Mouse (Mus musculus): ENCODE measurements around the gene Slc29a3. TPM values are rescaled to one million over a fixed set of nuclear protein-coding genes. Genes with fewer than 3 reads are reported as not detected.
A peak's percentile ranks its signal among the peaks of the same experiment; 100 is the strongest.

The Slc29a3 gene
- polyA plus RNA-seq, 1 experiment from 2014 or later, result 9.3 TPM

DNA sequence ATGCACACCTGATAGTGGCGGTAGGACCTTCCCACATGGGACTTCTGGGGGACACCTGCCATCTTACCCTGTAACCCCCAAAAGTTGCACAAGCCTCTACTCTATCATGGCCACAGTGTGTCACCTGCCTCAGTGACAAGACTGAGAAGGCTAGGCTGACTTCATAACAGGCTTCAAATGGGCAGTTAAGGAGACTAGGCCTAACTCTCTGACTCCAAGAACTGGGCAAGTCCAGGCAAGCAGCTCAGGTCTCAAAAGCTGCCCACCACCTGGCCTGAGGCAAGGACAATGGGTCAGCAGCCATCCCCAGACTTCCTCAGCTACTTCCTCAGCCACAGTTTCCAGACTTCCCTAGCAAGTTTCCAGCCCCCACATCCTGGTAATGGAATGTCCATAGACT, 16.9 kb downstream of the Slc29a3 start:
- ATAC-seq, result no peak
- H3K27ac ChIP-seq (ENCODE audit: low read length), result no peak overlapping the region
- no peaks in the 10 kb centered on the region; the same call in 1 of the 2 replicates for H3K36me3 ChIP-seq (ENCODE audit: insufficient read depth, low read length)
- WGBS, result 100% methylated on average over 1 of the region's 1 CpGs
- DNase-seq (ENCODE audit: low spot score), result no peak
- H3K9me3 ChIP-seq (ENCODE audit: low read length), result no peaks in the 10 kb centered on the region
- H3K4me1 ChIP-seq (ENCODE audit: insufficient read depth, low read depth, low read length), result no peaks in the 10 kb centered on the region
- H3K9ac ChIP-seq (replicated peaks; ENCODE audit: low read depth), result no peak overlapping the region
- H3K4me2 ChIP-seq (replicated peaks; ENCODE audit: low read depth, low read length), result no peak overlapping the region
- TF ChIP-seq CTCF (IDR thresholded peaks at IDR 0.05) (no peak), EP300 (IDR thresholded peaks at IDR 0.05) (no peak)
- H3K27me3 ChIP-seq (replicated peaks; ENCODE audit: insufficient read depth, low read length), result no peaks in the 10 kb centered on the region
- H3K4me3 ChIP-seq (ENCODE audit: low read depth, low read length), result no peak overlapping the region

DNA sequence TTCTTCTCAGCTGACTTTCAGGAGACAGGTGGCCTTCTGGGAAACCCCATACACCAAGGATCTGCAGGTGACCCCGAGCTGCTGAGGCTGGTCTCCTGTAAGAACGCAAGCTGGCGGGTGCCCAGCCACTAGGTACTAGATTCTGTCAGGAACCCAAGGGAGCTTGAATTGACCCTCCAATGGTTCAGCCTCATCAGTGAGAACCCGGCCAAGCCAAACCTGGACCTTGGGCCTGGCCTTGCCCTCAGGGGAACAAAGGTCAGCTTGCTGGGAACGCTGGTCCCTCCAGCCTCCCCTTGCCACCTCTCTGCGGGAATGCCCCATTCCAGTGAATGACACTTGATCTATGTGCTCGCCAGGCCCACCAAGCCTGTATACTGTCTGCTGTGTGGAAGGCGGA, 19.1 kb downstream of the Slc29a3 start:
- no peaks in the 10 kb centered on the region for H3K4me1 ChIP-seq (ENCODE audit: insufficient read depth, low read depth, low read length)
- H3K36me3 ChIP-seq (ENCODE audit: insufficient read depth, low read length), result no peaks in the 10 kb centered on the region; the same call in 1 of the 2 replicates
- no peak for TF ChIP-seq CTCF (IDR thresholded peaks at IDR 0.05)
- no peak for TF ChIP-seq EP300 (IDR thresholded peaks at IDR 0.05)
- no peaks in the 10 kb centered on the region for H3K27me3 ChIP-seq (replicated peaks; ENCODE audit: insufficient read depth, low read length)
- H3K9ac ChIP-seq (replicated peaks; ENCODE audit: low read depth), result no peak overlapping the region
- no peak overlapping the region for H3K4me2 ChIP-seq (replicated peaks; ENCODE audit: low read depth, low read length)
- DNase-seq (ENCODE audit: low spot score) (no peak), ATAC-seq (no peak)
- WGBS, result 73% methylated on average over 8 of the region's 8 CpGs
- no peaks in the 10 kb centered on the region for H3K9me3 ChIP-seq (ENCODE audit: low read length)
- no peak overlapping the region for H3K4me3 ChIP-seq (ENCODE audit: low read depth, low read length)
- no peak overlapping the region for H3K27ac ChIP-seq (ENCODE audit: low read length)

DNA sequence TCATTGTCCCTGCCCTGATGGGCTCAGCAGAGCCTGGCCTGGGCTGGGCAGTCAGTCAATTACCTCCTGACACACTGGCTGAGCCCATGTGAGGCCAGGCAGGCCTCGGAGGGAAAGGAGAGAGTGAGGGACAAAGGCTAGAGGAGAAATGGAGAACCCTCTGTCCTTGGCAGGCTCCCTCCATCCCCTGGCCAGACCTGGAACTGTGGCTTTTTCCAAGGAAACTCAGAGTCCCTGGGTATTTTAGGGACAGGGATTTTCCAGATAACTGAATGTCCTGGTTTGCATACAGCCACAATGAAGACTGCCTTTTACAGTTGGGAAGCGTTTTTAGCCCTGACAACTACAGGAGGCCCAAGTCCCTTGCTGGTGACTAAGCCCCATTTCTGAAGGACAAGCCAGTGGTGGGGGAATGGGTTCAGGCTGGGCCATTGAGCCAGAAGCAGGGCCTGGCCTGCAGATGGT, 20.2 kb downstream of the Slc29a3 start:
- Histone ChIP-seq H3K27me3 (replicated peaks; ENCODE audit: insufficient read depth, low read length) (no peaks in the 10 kb centered on the region), H3K9me3 (ENCODE audit: low read length) (no peaks in the 10 kb centered on the region), H3K9ac (replicated peaks; ENCODE audit: low read depth) (no peak overlapping the region), H3K27ac (ENCODE audit: low read length) (no peak overlapping the region), H3K4me2 (replicated peaks; ENCODE audit: low read depth, low read length) (no peak overlapping the region), H3K4me1 (ENCODE audit: insufficient read depth, low read depth, low read length) (no peaks in the 10 kb centered on the region), H3K36me3 (ENCODE audit: insufficient read depth, low read length) (no peaks in the 10 kb centered on the region; the same call in 1 of the 2 replicates), H3K4me3 (ENCODE audit: low read depth, low read length) (no peak overlapping the region)
- no peak for ATAC-seq
- no peak for DNase-seq (ENCODE audit: low spot score)
- TF ChIP-seq CTCF (IDR thresholded peaks at IDR 0.05) (no peak), EP300 (IDR thresholded peaks at IDR 0.05) (no peak)
- 55% methylated on average over 2 of the region's 2 CpGs for WGBS

DNA sequence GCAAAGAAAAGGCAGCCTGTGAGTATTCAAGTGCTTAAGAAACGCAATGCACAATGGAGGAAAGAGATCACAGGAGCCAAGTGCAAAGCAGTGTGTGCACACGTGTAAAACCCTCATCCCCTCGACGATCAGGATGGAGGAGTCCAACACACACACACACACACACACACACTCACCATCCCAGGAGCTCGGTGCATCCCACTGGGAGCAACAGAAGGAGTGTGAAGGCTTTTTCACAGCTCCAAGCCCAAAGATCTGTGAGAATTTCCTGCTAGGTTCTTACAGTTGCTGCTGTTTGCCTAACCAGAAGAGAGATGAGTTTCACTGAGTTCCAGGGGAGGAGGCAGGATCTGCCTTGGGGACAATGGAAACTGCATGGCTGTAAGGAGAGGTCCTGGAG, 20.9 kb downstream of the Slc29a3 start:
- ATAC-seq (no peak), DNase-seq (ENCODE audit: low spot score) (no peak)
- no peak overlapping the region for H3K4me3 ChIP-seq (ENCODE audit: low read depth, low read length)
- 29% methylated on average over 5 of the region's 5 CpGs for WGBS
- H3K27me3 ChIP-seq (replicated peaks; ENCODE audit: insufficient read depth, low read length), result no peaks in the 10 kb centered on the region
- H3K4me1 ChIP-seq (ENCODE audit: insufficient read depth, low read depth, low read length), result no peaks in the 10 kb centered on the region
- no peak overlapping the region for H3K4me2 ChIP-seq (replicated peaks; ENCODE audit: low read depth, low read length)
- TF ChIP-seq EP300 (IDR thresholded peaks at IDR 0.05) (no peak), CTCF (IDR thresholded peaks at IDR 0.05) (no peak)
- H3K9me3 ChIP-seq (ENCODE audit: low read length), result no peaks in the 10 kb centered on the region
- no peak overlapping the region for H3K27ac ChIP-seq (ENCODE audit: low read length)
- H3K9ac ChIP-seq (replicated peaks; ENCODE audit: low read depth), result no peak overlapping the region
- no peaks in the 10 kb centered on the region; the same call in 1 of the 2 replicates for H3K36me3 ChIP-seq (ENCODE audit: insufficient read depth, low read length)

DNA sequence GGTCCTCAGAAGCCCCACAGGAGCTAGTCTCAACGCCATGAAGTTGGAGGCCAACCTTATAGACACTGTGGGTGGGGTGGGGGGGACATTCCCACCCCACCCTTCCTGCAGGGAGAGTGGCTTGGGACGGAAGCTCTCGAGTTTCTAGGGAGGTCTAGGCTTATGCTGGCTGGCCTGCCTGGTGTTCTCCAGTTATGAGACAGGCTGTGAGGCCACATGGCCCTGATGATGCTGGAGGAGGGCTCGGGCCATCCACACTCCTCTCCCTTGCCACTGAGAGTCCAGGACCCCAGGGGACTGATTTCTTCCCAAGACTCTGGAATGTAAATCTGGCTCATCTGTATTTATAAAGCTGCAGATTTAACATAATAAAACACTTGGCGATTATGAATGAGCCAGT, 25.3 kb downstream of the Slc29a3 start:
- ATAC-seq, result 0 out of 2 replicates have a peak, but pooled peaks have one; percentile 20
- Histone ChIP-seq H3K9ac (replicated peaks; ENCODE audit: low read depth) (no peak overlapping the region), H3K4me3 (ENCODE audit: low read depth, low read length) (no peak overlapping the region), H3K4me1 (ENCODE audit: insufficient read depth, low read depth, low read length) (no peaks in the 10 kb centered on the region), H3K27ac (ENCODE audit: low read length) (no peak overlapping the region), H3K36me3 (ENCODE audit: insufficient read depth, low read length) (no peaks in the 10 kb centered on the region), H3K27me3 (replicated peaks; ENCODE audit: insufficient read depth, low read length) (no peaks in the 10 kb centered on the region), H3K9me3 (ENCODE audit: low read length) (no peaks in the 10 kb centered on the region), H3K4me2 (replicated peaks; ENCODE audit: low read depth, low read length) (no peak overlapping the region)
- 48% methylated on average over 5 of the region's 5 CpGs for WGBS
- DNase-seq (ENCODE audit: low spot score), result no peak
- TF ChIP-seq CTCF (IDR thresholded peaks at IDR 0.05) (no peak), EP300 (IDR thresholded peaks at IDR 0.05) (no peak)

DNA sequence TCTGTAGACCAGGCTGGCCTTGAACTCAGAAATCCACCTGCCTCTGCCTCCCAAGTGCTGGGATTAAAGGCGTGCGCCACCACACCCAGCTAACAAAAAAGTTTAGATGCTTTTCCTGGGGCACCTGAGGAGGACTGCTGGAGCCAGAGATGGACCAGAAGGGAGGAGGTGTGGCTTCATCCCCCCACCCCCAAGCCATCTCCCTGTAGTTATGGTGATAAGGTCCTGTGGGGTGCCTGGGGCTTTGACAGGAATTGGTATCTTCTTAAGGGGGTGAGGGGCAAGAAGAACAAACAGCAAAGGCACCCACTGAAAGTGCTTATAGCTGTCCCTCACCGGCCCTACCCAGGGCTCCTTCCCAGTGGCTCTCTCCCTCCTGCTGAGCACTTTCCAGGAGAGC, 25.7 kb downstream of the Slc29a3 start:
- Histone ChIP-seq H3K4me2 (replicated peaks; ENCODE audit: low read depth, low read length) (no peak overlapping the region), H3K4me3 (ENCODE audit: low read depth, low read length) (no peak overlapping the region), H3K27me3 (replicated peaks; ENCODE audit: insufficient read depth, low read length) (no peaks in the 10 kb centered on the region), H3K9me3 (ENCODE audit: low read length) (no peaks in the 10 kb centered on the region), H3K4me1 (ENCODE audit: insufficient read depth, low read depth, low read length) (no peaks in the 10 kb centered on the region), H3K27ac (ENCODE audit: low read length) (no peak overlapping the region), H3K9ac (replicated peaks; ENCODE audit: low read depth) (no peak overlapping the region), H3K36me3 (ENCODE audit: insufficient read depth, low read length) (no peaks in the 10 kb centered on the region)
- DNase-seq (ENCODE audit: low spot score) (no peak), ATAC-seq (no peak)
- WGBS, result 73% methylated on average over 3 of the region's 3 CpGs
- no peak for TF ChIP-seq EP300 (IDR thresholded peaks at IDR 0.05)

DNA sequence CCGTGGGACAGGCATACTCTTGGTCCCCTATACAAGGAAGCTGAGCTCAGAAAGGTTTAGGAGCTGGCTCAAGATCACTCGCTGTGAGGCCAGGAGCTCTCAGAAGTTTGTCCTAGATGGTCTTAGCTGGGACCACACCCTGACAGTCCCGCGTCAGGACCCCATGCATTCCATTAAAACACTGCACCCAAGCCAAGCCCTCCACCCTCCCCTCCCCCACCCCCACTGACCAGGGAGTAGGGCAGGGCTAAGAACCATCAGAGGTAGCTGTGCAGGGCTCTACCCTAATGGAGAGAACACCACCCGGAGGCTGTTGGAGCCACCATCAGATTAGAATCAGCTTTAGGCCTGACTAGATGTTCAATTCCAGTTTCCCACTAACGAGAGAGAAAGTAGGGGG, 28.1 kb downstream of the Slc29a3 start:
- H3K4me1 ChIP-seq (ENCODE audit: insufficient read depth, low read depth, low read length), result no peaks in the 10 kb centered on the region
- no peak for TF ChIP-seq CTCF (IDR thresholded peaks at IDR 0.05)
- TF ChIP-seq EP300 (IDR thresholded peaks at IDR 0.05), result no peak
- no peak overlapping the region for H3K9ac ChIP-seq (replicated peaks; ENCODE audit: low read depth)
- DNase-seq (ENCODE audit: low spot score), result no peak
- H3K36me3 ChIP-seq (ENCODE audit: insufficient read depth, low read length), result no peaks in the 10 kb centered on the region
- no peak for ATAC-seq
- H3K9me3 ChIP-seq (ENCODE audit: low read length), result no peaks in the 10 kb centered on the region
- WGBS, result 69% methylated on average over 6 of the region's 6 CpGs
- H3K4me2 ChIP-seq (replicated peaks; ENCODE audit: low read depth, low read length), result no peak overlapping the region
- no peak overlapping the region for H3K27ac ChIP-seq (ENCODE audit: low read length)
- no peak overlapping the region for H3K4me3 ChIP-seq (ENCODE audit: low read depth, low read length)
- H3K27me3 ChIP-seq (replicated peaks; ENCODE audit: insufficient read depth, low read length), result no peaks in the 10 kb centered on the region

Measured in lung, postnatal 0 days (tissue).